Mouse (Mus musculus) megakaryocyte, embryonic 14.5 days (primary cell): ENCODE measurements around the gene Ints7. TPM values are rescaled to one million over a fixed set of nuclear protein-coding genes. Genes with fewer than 3 reads are reported as not detected.

Experiments used
- H3K27me3 ChIP-seq: replicated peaks from 2 replicates; pipeline ENCODE3; 2012; ENCODE audit warnings: inconsistent platforms
- H3K36me3 ChIP-seq: replicated peaks from 2 replicates; pipeline ENCODE3; 2012; ENCODE audit warnings: low read length, inconsistent platforms, mixed read lengths
- H3K4me1 ChIP-seq: 2 replicates; pipeline ENCODE4 v1.6.1; 2012; ENCODE audit warnings: inconsistent platforms
- H3K4me3 ChIP-seq: replicated peaks from 2 replicates; pipeline ENCODE3; 2012; ENCODE audit warnings: moderate library complexity, mild to moderate bottlenecking, inconsistent platforms
- H3K9me3 ChIP-seq: 2 replicates; pipeline ENCODE4 v1.6.1; 2012; ENCODE audit warnings: inconsistent platforms
- FLI1 ChIP-seq: IDR thresholded peaks from 2 replicates; pipeline ENCODE4 v1.6.1; 2012; ENCODE audit warnings: low read length, inconsistent platforms, mixed read lengths
- GATA1 ChIP-seq: IDR thresholded peaks from 3 replicates; pipeline ENCODE4 v1.6.1; 2012; ENCODE audit warnings: mixed read lengths, low read length, inconsistent platforms, borderline replicate concordance
- polyA plus RNA-seq: library from polyadenylated mRNA; stranded (reverse); fragments of >175 nt; gene quantifications from 2 replicates; pipeline ENCODE4 v1.2.3, GENCODE M21; 2012; ENCODE audit warnings: low replicate concordance; ENCODE audit not compliant: insufficient read depth

Ints7 gene
- polyA plus RNA-seq, 1 experiment = 5.8 TPM

DNA sequence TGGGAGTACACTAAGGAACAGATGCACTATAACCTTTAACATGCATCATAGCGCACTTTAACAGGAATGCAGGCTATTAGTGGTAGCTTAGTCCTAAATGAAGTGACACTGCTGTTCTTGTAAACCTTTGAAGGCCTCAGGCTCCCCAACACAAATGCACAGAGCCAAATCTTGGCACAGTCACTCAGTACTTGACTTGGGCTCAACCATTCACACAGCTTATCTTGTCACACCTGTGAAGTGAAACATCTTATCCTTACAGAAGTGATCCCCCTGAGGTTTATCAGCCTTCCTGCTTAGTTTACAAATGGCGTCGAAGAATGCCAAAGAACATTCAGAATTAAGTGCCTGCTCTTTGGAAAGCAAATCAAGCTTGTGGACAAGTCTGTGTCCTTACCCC, 31.7 kb upstream of the Ints7 start:
- Histone ChIP-seq H3K27me3 (no peaks in the 10 kb centered on the region), H3K36me3 (peaks cover 80% of the 10 kb centered on the region), H3K4me1 (peaks cover 12% of the 10 kb centered on the region; the same call in 1 of the 2 replicates), H3K4me3 (no peak overlapping the region), H3K9me3 (no peaks in the 10 kb centered on the region)
- TF ChIP-seq FLI1 (no peak), GATA1 (no peak)

DNA sequence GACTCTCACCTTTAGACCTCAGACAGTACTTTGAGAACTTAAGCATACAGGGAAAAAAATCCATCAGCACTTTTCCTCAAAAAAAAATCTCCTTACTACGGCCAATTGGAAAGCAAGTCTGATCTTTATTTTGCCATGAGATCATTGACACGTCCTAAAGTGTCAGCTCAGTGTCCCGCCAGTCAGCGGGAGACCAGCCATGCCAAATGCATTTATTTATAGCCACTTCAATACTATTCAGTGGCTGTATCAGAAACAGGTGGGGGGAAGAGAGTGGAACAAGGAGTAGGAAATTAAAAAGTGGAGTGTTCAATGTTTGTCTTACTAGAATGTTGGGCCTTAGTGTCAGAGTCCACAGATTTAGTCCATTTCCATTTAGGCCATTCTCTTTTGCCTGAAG, 24.6 kb upstream of the Ints7 start:
- Histone ChIP-seq H3K9me3 (no peaks in the 10 kb centered on the region), H3K4me1 (peaks cover 5% of the 10 kb centered on the region; the same call in 1 of the 2 replicates), H3K36me3 (peaks cover 65% of the 10 kb centered on the region), H3K4me3 (no peak overlapping the region), H3K27me3 (no peaks in the 10 kb centered on the region)
- TF ChIP-seq GATA1 = no peak
- no peak for TF ChIP-seq FLI1

- peaks cover 67% of the 10 kb centered on the region for H3K36me3 ChIP-seq
- H3K27me3 ChIP-seq = no peaks in the 10 kb centered on the region
- peaks cover 31% of the 10 kb centered on the region for H3K4me1 ChIP-seq
- no peak overlapping the region for H3K4me3 ChIP-seq
- no peaks in the 10 kb centered on the region for H3K9me3 ChIP-seq
- no peak for TF ChIP-seq FLI1
- TF ChIP-seq GATA1 = no peak
These were observed 18.3 kb upstream of the Ints7 start for GRCm38 (mm10) chr1:191557109-191557508.

DNA sequence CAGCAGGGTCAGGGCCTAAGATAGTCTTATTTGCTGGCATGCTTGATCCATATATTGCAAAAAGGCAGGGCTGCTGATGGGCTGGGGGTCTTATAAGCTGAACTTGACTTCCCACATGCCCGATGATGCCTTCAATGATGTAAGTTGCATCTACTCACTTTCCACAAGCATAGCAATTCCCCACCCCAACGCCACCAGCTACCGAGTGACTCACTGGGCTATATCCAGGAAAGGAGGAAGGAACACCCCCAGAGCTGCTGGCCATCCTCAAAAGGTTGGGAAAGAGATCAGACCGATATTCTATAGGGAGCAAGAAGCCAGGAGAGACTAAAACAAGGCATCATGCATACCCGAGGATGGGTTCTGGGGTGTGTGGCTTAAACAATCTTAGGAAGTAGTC, 15.7 kb upstream of the Ints7 start:
- TF ChIP-seq GATA1 (no peak), FLI1 (no peak)
- H3K36me3 ChIP-seq = peaks cover 56% of the 10 kb centered on the region

DNA sequence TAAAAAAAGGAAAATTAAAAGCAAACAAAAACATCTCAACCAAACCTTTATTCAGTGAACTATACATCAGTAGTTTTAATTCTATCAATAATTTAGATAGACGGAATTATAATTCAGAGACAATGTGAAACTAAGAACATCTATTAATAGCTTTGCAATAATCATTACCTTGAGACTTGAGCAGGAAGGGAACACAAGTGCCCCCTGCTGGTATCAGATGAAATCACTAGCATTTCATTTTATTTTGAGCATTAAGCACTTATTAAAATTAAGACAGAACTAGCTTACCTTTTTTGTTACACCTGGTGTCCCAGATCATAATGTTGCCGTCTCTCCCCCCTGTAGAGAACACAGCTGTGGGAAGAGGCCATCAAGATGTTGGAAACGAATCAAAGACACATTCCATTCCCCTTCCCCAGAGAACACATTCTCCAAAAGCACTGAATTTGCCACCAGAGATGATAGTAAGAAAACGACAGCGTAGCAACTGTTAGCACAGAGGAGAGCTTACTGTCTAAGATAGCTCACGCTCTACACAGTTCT, 12.5 kb upstream of the Ints7 start:
- TF ChIP-seq GATA1 (no peak), FLI1 (no peak)
- Histone ChIP-seq H3K9me3 (no peaks in the 10 kb centered on the region), H3K36me3 (peaks cover 49% of the 10 kb centered on the region), H3K4me1 (peaks cover 19% of the 10 kb centered on the region), H3K27me3 (no peaks in the 10 kb centered on the region), H3K4me3 (no peak overlapping the region)

More for the DNA sequence above, 15.7 kb upstream of the Ints7 start:
- no peak overlapping the region for H3K4me3 ChIP-seq
- H3K9me3 ChIP-seq = no peaks in the 10 kb centered on the region
- peaks cover 31% of the 10 kb centered on the region for H3K4me1 ChIP-seq
- H3K27me3 ChIP-seq = no peaks in the 10 kb centered on the region

GRCm38 (mm10) chr1:191567859-191568258, 7.6 kb upstream of the Ints7 start:
- Histone ChIP-seq H3K4me1 (peaks cover 11% of the 10 kb centered on the region; the same call in 1 of the 2 replicates), H3K27me3 (no peaks in the 10 kb centered on the region), H3K9me3 (no peaks in the 10 kb centered on the region), H3K36me3 (peaks cover 47% of the 10 kb centered on the region), H3K4me3 (no peak overlapping the region)
- no peak for TF ChIP-seq FLI1
- TF ChIP-seq GATA1 = no peak

GRCm38 (mm10) chr1:191569625-191570024, 5.8 kb upstream of the Ints7 start:
- Histone ChIP-seq H3K4me1 (peaks cover 15% of the 10 kb centered on the region; the same call in 1 of the 2 replicates), H3K36me3 (peaks cover 42% of the 10 kb centered on the region), H3K27me3 (no peaks in the 10 kb centered on the region), H3K9me3 (no peaks in the 10 kb centered on the region), H3K4me3 (no peak overlapping the region)
- TF ChIP-seq FLI1 = no peak

DNA sequence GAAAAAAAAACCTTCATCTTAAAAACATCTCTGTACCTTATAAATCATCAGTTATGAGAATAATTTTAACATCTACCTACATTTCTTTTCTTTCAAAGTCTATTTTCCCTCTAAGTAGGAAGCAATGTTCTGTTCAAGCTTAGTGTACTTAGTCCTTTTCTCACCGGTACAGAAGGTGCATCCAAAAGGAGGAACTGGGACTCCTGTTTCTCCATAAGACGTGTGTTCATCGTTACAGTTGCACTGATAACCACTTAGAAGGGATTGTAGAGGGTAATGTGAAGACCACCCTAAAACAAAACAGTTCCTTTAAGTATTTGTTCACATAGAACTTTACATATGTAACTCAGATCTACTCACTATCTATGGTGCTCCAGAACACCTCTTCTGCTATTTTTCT, 5.0 kb upstream of the Ints7 start:
- Histone ChIP-seq H3K4me3 (no peak overlapping the region), H3K9me3 (no peaks in the 10 kb centered on the region), H3K27me3 (no peaks in the 10 kb centered on the region), H3K36me3 (peaks cover 42% of the 10 kb centered on the region), H3K4me1 (peaks cover 15% of the 10 kb centered on the region; the same call in 1 of the 2 replicates)
- TF ChIP-seq GATA1 = no peak
- TF ChIP-seq FLI1 = no peak

- no peaks in the 10 kb centered on the region for H3K9me3 ChIP-seq
- TF ChIP-seq FLI1 (no peak), GATA1 (no peak)
- H3K36me3 ChIP-seq = peaks cover 23% of the 10 kb centered on the region
- H3K4me3 ChIP-seq = peak overlapping the region; percentile 95
- peaks cover 36% of the 10 kb centered on the region for H3K4me1 ChIP-seq
- H3K27me3 ChIP-seq = no peaks in the 10 kb centered on the region
These were observed 1.4 kb upstream of the Ints7 start for GRCm38 (mm10) chr1:191573906-191574639.

DNA sequence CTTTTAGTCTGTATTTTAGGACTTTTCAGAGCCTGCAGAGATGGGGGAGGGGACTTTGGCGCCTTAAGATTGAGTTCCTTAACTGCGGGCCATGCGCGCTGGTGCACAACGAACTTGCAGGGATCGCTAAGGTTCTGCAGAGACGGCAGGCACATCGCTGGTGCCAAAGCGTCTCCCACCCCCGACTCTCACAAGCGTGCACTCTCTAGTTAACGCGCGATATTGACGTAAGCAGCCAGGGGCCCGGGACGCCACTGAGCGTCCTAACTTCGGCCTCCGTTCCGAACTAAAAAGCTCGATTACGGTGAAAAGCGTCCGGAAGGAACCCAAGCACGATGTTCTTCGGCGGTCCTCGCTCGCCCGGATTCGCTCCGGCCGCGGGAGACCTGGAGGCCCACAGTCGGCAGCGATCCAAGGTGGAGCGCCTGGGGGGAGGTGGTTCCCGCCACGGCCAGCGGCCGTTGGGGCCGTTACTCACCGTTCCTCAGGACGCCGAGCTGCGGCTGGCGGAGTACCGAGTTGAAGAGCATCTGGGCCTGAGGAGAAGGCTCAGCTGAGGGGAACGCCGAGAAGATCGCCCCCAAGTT, 472 bp upstream of the Ints7 start:
- Histone ChIP-seq H3K36me3 (peaks cover 24% of the 10 kb centered on the region), H3K4me1 (peaks cover 42% of the 10 kb centered on the region), H3K9me3 (no peaks in the 10 kb centered on the region), H3K4me3 (peak overlapping the region; percentile 95), H3K27me3 (no peaks in the 10 kb centered on the region)
- TF ChIP-seq GATA1 = no peak
- no peak for TF ChIP-seq FLI1
